Mouse (Mus musculus) neural tube, embryonic 11.5 days (tissue): ENCODE data around the gene Zfp341. TPM values are rescaled to one million over a fixed set of nuclear protein-coding genes. Genes with fewer than 3 reads are reported as not detected.

Source experiments
- ATAC-seq: fragments of 200-750 bp; cut with Nextera tagmentation; 2 replicates; pipeline ENCODE4 v1.8.0; 2017; ENCODE audit warnings: moderate number of reproducible peaks, mild to moderate bottlenecking, moderate TSS enrichment, moderate library complexity; ENCODE audit not compliant: insufficient read depth, low FRiP score, low TSS enrichment
- DNase-seq: peaks from one replicate; pipeline ENCODE4 v3.0.0-alpha.2; 2015; ENCODE audit warnings: low spot score
- H3K27ac ChIP-seq: fragments of 300-500 bp; sonication (generic); 2 replicates; pipeline ENCODE4 v1.5.1; 2014; ENCODE audit warnings: low read depth, mild to moderate bottlenecking, low read length
- H3K27me3 ChIP-seq: fragments of 300-500 bp; sonication (generic); 2 replicates; pipeline ENCODE4 v1.6.1; 2014; ENCODE audit warnings: mild to moderate bottlenecking, low read length, mixed read lengths; ENCODE audit not compliant: control insufficient read depth, insufficient read depth
- H3K36me3 ChIP-seq: fragments of 300-500 bp; sonication (generic); 2 replicates; pipeline ENCODE4 v1.6.1; 2014; ENCODE audit warnings: mild to moderate bottlenecking, low read length, moderate library complexity, mixed read lengths; ENCODE audit not compliant: control insufficient read depth, insufficient read depth
- H3K4me1 ChIP-seq: fragments of 300-500 bp; sonication (generic); 2 replicates; pipeline ENCODE4 v1.6.1; 2014; ENCODE audit warnings: low read length, mixed read lengths; ENCODE audit not compliant: control insufficient read depth, insufficient read depth
- H3K4me2 ChIP-seq: fragments of 300-500 bp; sonication (generic); 2 replicates; pipeline ENCODE4 v1.6.1; 2014; ENCODE audit warnings: low read depth, mild to moderate bottlenecking, moderate library complexity
- H3K4me3 ChIP-seq: fragments of 300-500 bp; sonication (generic); 2 replicates; pipeline ENCODE4 v1.5.1; 2014; ENCODE audit warnings: low read depth, low read length
- H3K9ac ChIP-seq: fragments of 300-500 bp; sonication (generic); 2 replicates; pipeline ENCODE4 v1.6.1; 2014; ENCODE audit warnings: mild to moderate bottlenecking, low read length
- H3K9me3 ChIP-seq: fragments of 300-500 bp; sonication (generic); 2 replicates; pipeline ENCODE4 v1.6.1; 2016; ENCODE audit warnings: low read length; ENCODE audit not compliant: control insufficient read depth
- WGBS: fragments of 180-500 bp; shearing (Covaris S2); extraction: QIAGEN DNeasy Blood & Tissue Kit; methylation state at CpG from one replicate; pipeline ENCODE4 v1.1.7; 2014; 5-methylcytosine and 5-hydroxymethylcytosine counted together
- polyA plus RNA-seq: library from polyadenylated mRNA; unstranded; fragments of >200 nt; fragmentation: Nextera tagmentation; extraction: Ambion mirVana; gene quantifications from 2 replicates; pipeline ENCODE4 v1.2.1, GENCODE M21; 2014

Zfp341 gene
- polyA plus RNA-seq, 1 experiment from 2014 or later: 1.5 TPM

GRCm38 (mm10) chr2:154668680-154669079 is 55.6 kb downstream of the Zfp341 start:
- Histone ChIP-seq H3K4me2 (no peak overlapping the region), H3K4me3 (no peak overlapping the region), H3K27me3 (no peaks in the 10 kb centered on the region), H3K9ac (no peak overlapping the region), H3K9me3 (no peaks in the 10 kb centered on the region), H3K4me1 (no peaks in the 10 kb centered on the region), H3K27ac (no peak overlapping the region), H3K36me3 (no peaks in the 10 kb centered on the region; the same call in 1 of the 2 replicates)
- ATAC-seq (no peak), DNase-seq (no peak)
- 69% methylated on average over 7 of the region's 7 CpGs for WGBS

GRCm38 (mm10) chr2:154670106-154670505 is 57.0 kb downstream of the Zfp341 start:
- Histone ChIP-seq H3K4me3 (no peak overlapping the region), H3K4me1 (no peaks in the 10 kb centered on the region), H3K27me3 (no peaks in the 10 kb centered on the region), H3K9ac (no peak overlapping the region), H3K36me3 (no peaks in the 10 kb centered on the region; the same call in 1 of the 2 replicates), H3K9me3 (no peaks in the 10 kb centered on the region), H3K4me2 (no peak overlapping the region), H3K27ac (no peak overlapping the region)
- ATAC-seq (no peak), DNase-seq (no peak)
- 84% methylated on average over 4 of the region's 4 CpGs for WGBS

- Histone ChIP-seq H3K27ac (no peak overlapping the region), H3K9me3 (no peaks in the 10 kb centered on the region), H3K4me3 (no peak overlapping the region), H3K4me1 (no peaks in the 10 kb centered on the region), H3K27me3 (no peaks in the 10 kb centered on the region), H3K36me3 (no peaks in the 10 kb centered on the region; the same call in 1 of the 2 replicates), H3K4me2 (no peak overlapping the region), H3K9ac (no peak overlapping the region)
- no peak for ATAC-seq
- no peak for DNase-seq
- WGBS: 82% methylated on average over 4 of the region's 4 CpGs
These were observed 57.6 kb downstream of the Zfp341 start for GRCm38 (mm10) chr2:154670741-154671140.

GRCm38 (mm10) chr2:154674008-154674407 is 60.9 kb downstream of the Zfp341 start:
- H3K4me2 ChIP-seq: no peak overlapping the region
- H3K4me1 ChIP-seq: peaks cover 12% of the 10 kb centered on the region
- H3K27me3 ChIP-seq: no peaks in the 10 kb centered on the region
- WGBS: 82% methylated on average over 4 of the region's 4 CpGs
- no peak overlapping the region for H3K9ac ChIP-seq
- no peak overlapping the region for H3K4me3 ChIP-seq
- ATAC-seq (no peak), DNase-seq (no peak)
- no peak overlapping the region for H3K27ac ChIP-seq
- no peaks in the 10 kb centered on the region; the same call in 1 of the 2 replicates for H3K36me3 ChIP-seq
- no peaks in the 10 kb centered on the region for H3K9me3 ChIP-seq

GRCm38 (mm10) chr2:154676653-154677609 is 63.8 kb downstream of the Zfp341 start:
- peak overlapping the region; percentile 5; the same call in 1 of the 2 replicates for H3K9ac ChIP-seq
- peak overlapping the region; percentile 32 for H3K4me2 ChIP-seq
- H3K27me3 ChIP-seq: no peaks in the 10 kb centered on the region
- no peak overlapping the region for H3K4me3 ChIP-seq
- H3K4me1 ChIP-seq: peaks cover 15% of the 10 kb centered on the region
- 65% methylated on average over 19 of the region's 19 CpGs for WGBS
- no peaks in the 10 kb centered on the region for H3K9me3 ChIP-seq
- peak; percentile 46 for DNase-seq
- ATAC-seq: peak; percentile 77; the same call in 1 of the 2 replicates
- H3K27ac ChIP-seq: peak overlapping the region; percentile 77
- no peaks in the 10 kb centered on the region; the same call in 1 of the 2 replicates for H3K36me3 ChIP-seq

- no peak overlapping the region for H3K4me3 ChIP-seq
- peak overlapping the region; percentile 77 for H3K27ac ChIP-seq
- H3K27me3 ChIP-seq: no peaks in the 10 kb centered on the region
These were observed 64.6 kb downstream of the Zfp341 start for GRCm38 (mm10) chr2:154677651-154678139.

GRCm38 (mm10) chr2:154678995-154679394 is 65.9 kb downstream of the Zfp341 start:
- ATAC-seq (no peak), DNase-seq (no peak)
- Histone ChIP-seq H3K4me2 (no peak overlapping the region), H3K36me3 (no peaks in the 10 kb centered on the region), H3K27ac (no peak overlapping the region), H3K4me3 (no peak overlapping the region), H3K4me1 (peaks cover 15% of the 10 kb centered on the region), H3K27me3 (no peaks in the 10 kb centered on the region), H3K9ac (no peak overlapping the region), H3K9me3 (no peaks in the 10 kb centered on the region)
- WGBS: 95% methylated on average over 3 of the region's 3 CpGs

More at GRCm38 (mm10) chr2:154677651-154678139, 64.6 kb downstream of the Zfp341 start:
- Histone ChIP-seq H3K36me3 (no peaks in the 10 kb centered on the region), H3K9ac (peak overlapping the region; percentile 5; the same call in 1 of the 2 replicates), H3K4me1 (peaks cover 15% of the 10 kb centered on the region), H3K4me2 (peak overlapping the region; percentile 32), H3K9me3 (no peaks in the 10 kb centered on the region)
- ATAC-seq: peak; percentile 78
- WGBS: 36% methylated on average over 10 of the region's 10 CpGs
- DNase-seq: peak; percentile 80

GRCm38 (mm10) chr2:154680337-154680736 is 67.2 kb downstream of the Zfp341 start:
- H3K4me1 ChIP-seq: peaks cover 15% of the 10 kb centered on the region
- H3K27me3 ChIP-seq: no peaks in the 10 kb centered on the region
- no peaks in the 10 kb centered on the region for H3K36me3 ChIP-seq
- H3K4me3 ChIP-seq: no peak overlapping the region
- no peak for DNase-seq
- H3K27ac ChIP-seq: no peak overlapping the region
- 84% methylated on average over 2 of the region's 2 CpGs for WGBS
- ATAC-seq: no peak
- H3K9ac ChIP-seq: no peak overlapping the region
- no peak overlapping the region for H3K4me2 ChIP-seq
- no peaks in the 10 kb centered on the region for H3K9me3 ChIP-seq
